Mouse (Mus musculus) stomach, embryonic 16.5 days (tissue): ENCODE data around the gene Hist1h2ao. TPM values are rescaled to one million over a fixed set of nuclear protein-coding genes. Genes with fewer than 3 reads are reported as not detected.
A peak's percentile ranks its signal among the peaks of the same experiment; 100 is the strongest.
"Not testable (repeated sequence)": the region's sequence is repeated elsewhere in the genome, so short reads cannot be mapped to it uniquely, and the experiment has no call there.

Experiments
- ATAC-seq: fragments of 200-750 bp; cut with Nextera tagmentation; 2 replicates; pipeline ENCODE4 v1.8.0; 2017; ENCODE audit warnings: moderate number of reproducible peaks, moderate TSS enrichment; ENCODE audit not compliant: insufficient read depth, low FRiP score
- H3K27ac ChIP-seq: fragments of 300-500 bp; sonication (generic); 2 replicates; pipeline ENCODE4 v1.5.1; 2014; ENCODE audit warnings: low read length
- H3K27me3 ChIP-seq: fragments of 300-500 bp; sonication (generic); 2 replicates; pipeline ENCODE4 v1.6.1; 2014; ENCODE audit warnings: low read length, control low read depth, mixed read lengths; ENCODE audit not compliant: control insufficient read depth, insufficient read depth
- H3K36me3 ChIP-seq: fragments of 300-500 bp; sonication (generic); 2 replicates; pipeline ENCODE4 v1.6.1; 2014; ENCODE audit warnings: low read length; ENCODE audit not compliant: control insufficient read depth, insufficient read depth
- H3K4me1 ChIP-seq: fragments of 300-500 bp; sonication (generic); 2 replicates; pipeline ENCODE4 v1.6.1; 2014; ENCODE audit warnings: low read length, control low read depth, mixed read lengths; ENCODE audit not compliant: control insufficient read depth, insufficient read depth
- H3K4me2 ChIP-seq: fragments of 300-500 bp; sonication (generic); 2 replicates; pipeline ENCODE4 v1.6.1; 2014; ENCODE audit warnings: low read depth, low read length, mixed read lengths
- H3K4me3 ChIP-seq: fragments of 300-500 bp; sonication (generic); replicated peaks from 2 replicates; pipeline ENCODE4 v1.5.1; 2014; ENCODE audit warnings: mild to moderate bottlenecking, low read length
- H3K9ac ChIP-seq: fragments of 300-500 bp; sonication (generic); 2 replicates; pipeline ENCODE4 v1.6.1; 2014; ENCODE audit warnings: low read length
- H3K9me3 ChIP-seq: fragments of 300-500 bp; sonication (generic); replicated peaks from 2 replicates; pipeline ENCODE4 v1.6.1; 2016; ENCODE audit warnings: low read length, control low read depth; ENCODE audit not compliant: control insufficient read depth
- WGBS: fragments of 180-500 bp; shearing (Covaris S2); extraction: QIAGEN DNeasy Blood & Tissue Kit; methylation state at CpG from one replicate; pipeline ENCODE4 v1.1.7; 2014; 5-methylcytosine and 5-hydroxymethylcytosine counted together
- polyA plus RNA-seq: library from polyadenylated mRNA; unstranded; fragments of >200 nt; fragmentation: Nextera tagmentation; extraction: Ambion mirVana; gene quantifications from 2 replicates; pipeline ENCODE4 v1.2.1, GENCODE M21; 2015

The Hist1h2ao gene
- polyA plus RNA-seq, 1 experiment from 2014 or later, result 1.5 TPM

GRCm38 (mm10) chr13:21797163-21797562 lies 13.1 kb upstream of the Hist1h2ao start:
- H3K9ac ChIP-seq, result not testable (repeated sequence)

GRCm38 (mm10) chr13:21803058-21803457 lies 7.2 kb upstream of the Hist1h2ao start:
- H3K4me2 ChIP-seq, H3K9me3 ChIP-seq, H3K27me3 ChIP-seq, H3K27ac ChIP-seq, H3K4me1 ChIP-seq, H3K9ac ChIP-seq, H3K36me3 ChIP-seq, H3K4me3 ChIP-seq: not testable (repeated sequence)
- peak; percentile 80; the same call in 1 of the 2 replicates for ATAC-seq
- WGBS, result no CpG with 5 or more reads among the region's 4 CpGs

More at GRCm38 (mm10) chr13:21797163-21797562, 13.1 kb upstream of the Hist1h2ao start:
- not testable (repeated sequence) for H3K4me2 ChIP-seq, H3K27me3 ChIP-seq, H3K36me3 ChIP-seq, H3K27ac ChIP-seq, H3K9me3 ChIP-seq, H3K4me3 ChIP-seq, ATAC-seq, H3K4me1 ChIP-seq

- H3K27ac ChIP-seq, H3K9ac ChIP-seq, H3K4me1 ChIP-seq, H3K4me3 ChIP-seq, H3K9me3 ChIP-seq, H3K27me3 ChIP-seq, H3K36me3 ChIP-seq, ATAC-seq, H3K4me2 ChIP-seq: not testable (repeated sequence)
- WGBS, result no CpG with 5 or more reads among the region's 8 CpGs
These were observed 809 bp downstream of the Hist1h2ao start for GRCm38 (mm10) chr13:21811074-21811473.

- H3K9me3 ChIP-seq, H3K27ac ChIP-seq, H3K36me3 ChIP-seq, H3K27me3 ChIP-seq, H3K4me1 ChIP-seq, H3K9ac ChIP-seq: not testable (repeated sequence)
- Histone ChIP-seq H3K4me3 (peak within 1 kb of the TSS; percentile 25; the same call in 1 of the 2 replicates), H3K4me2 (peak within 1 kb of the TSS; percentile 39; the same call in 1 of the 2 replicates)
- WGBS, result no CpG with 5 or more reads among the region's 24 CpGs
- peak; percentile 72; the same call in 1 of the 2 replicates for ATAC-seq
These were observed 1.3 kb downstream of the Hist1h2ao start, which contains the start of gene Hist1h4m for GRCm38 (mm10) chr13:21811539-21811938. Gene Hist1h4m, plus strand, starts transcription at chr13:21811746.

GRCm38 (mm10) chr13:21812092-21812491 lies 1.8 kb downstream of the Hist1h2ao start:
- H3K27me3 ChIP-seq, H3K4me1 ChIP-seq, H3K27ac ChIP-seq, H3K36me3 ChIP-seq, H3K9me3 ChIP-seq, H3K9ac ChIP-seq: not testable (repeated sequence)
- ATAC-seq, result peak; percentile 59
- 0% methylated on average over 10 of the region's 14 CpGs for WGBS
- Histone ChIP-seq H3K4me2 (peak overlapping the region; percentile 39; the same call in 1 of the 2 replicates), H3K4me3 (peak overlapping the region; percentile 25; the same call in 1 of the 2 replicates)

GRCm38 (mm10) chr13:21820082-21820890 lies 10.0 kb downstream of the Hist1h2ao start:
- not testable (repeated sequence) for H3K9me3 ChIP-seq, H3K9ac ChIP-seq, H3K4me2 ChIP-seq, H3K36me3 ChIP-seq, H3K27ac ChIP-seq, H3K4me1 ChIP-seq, H3K4me3 ChIP-seq, ATAC-seq, H3K27me3 ChIP-seq
- 57% methylated on average over 4 of the region's 16 CpGs for WGBS

- H3K4me2 ChIP-seq, result no peak overlapping the region
- no peak overlapping the region for H3K27ac ChIP-seq
- no peaks in the 10 kb centered on the region for H3K4me1 ChIP-seq
- WGBS, result 69% methylated on average over 3 of the region's 3 CpGs
- no peaks in the 10 kb centered on the region for H3K36me3 ChIP-seq
- no peak overlapping the region for H3K9ac ChIP-seq
- H3K27me3 ChIP-seq, result no peaks in the 10 kb centered on the region
- H3K9me3 ChIP-seq, result no peaks in the 10 kb centered on the region
- no peak overlapping the region for H3K4me3 ChIP-seq
- no peak for ATAC-seq
These were observed 18.2 kb downstream of the Hist1h2ao start for GRCm38 (mm10) chr13:21828511-21828910.

GRCm38 (mm10) chr13:21830344-21830743 lies 20.1 kb downstream of the Hist1h2ao start:
- Histone ChIP-seq H3K4me3 (no peak overlapping the region), H3K9me3 (no peaks in the 10 kb centered on the region), H3K4me1 (no peaks in the 10 kb centered on the region), H3K36me3 (no peaks in the 10 kb centered on the region), H3K9ac (no peak overlapping the region), H3K27me3 (no peaks in the 10 kb centered on the region), H3K4me2 (no peak overlapping the region), H3K27ac (no peak overlapping the region)
- ATAC-seq, result no peak
- 84% methylated on average over 10 of the region's 10 CpGs for WGBS

GRCm38 (mm10) chr13:21831418-21832394 lies 21.4 kb downstream of the Hist1h2ao start, which contains the start of gene Hist1h4n:
Gene Hist1h4n, minus strand, starts transcription at chr13:21832196.
- not testable (repeated sequence) for H3K9ac ChIP-seq, H3K27me3 ChIP-seq, H3K36me3 ChIP-seq, H3K27ac ChIP-seq, H3K9me3 ChIP-seq, H3K4me1 ChIP-seq
- Histone ChIP-seq H3K4me3 (peak within 1 kb of the TSS; percentile 13; the same call in 1 of the 2 replicates), H3K4me2 (peak within 1 kb of the TSS; percentile 32; the same call in 1 of the 2 replicates)
- peak; percentile 86 for ATAC-seq
- 0% methylated on average over 23 of the region's 58 CpGs for WGBS
